Mouse (Mus musculus): ENCODE measurements around the gene Fig4. TPM values are rescaled to one million over a fixed set of nuclear protein-coding genes. Genes with fewer than 3 reads are reported as not detected.

Gene Fig4
- total RNA-seq, 1 experiment from 2014 or later: 25.7 TPM

DNA sequence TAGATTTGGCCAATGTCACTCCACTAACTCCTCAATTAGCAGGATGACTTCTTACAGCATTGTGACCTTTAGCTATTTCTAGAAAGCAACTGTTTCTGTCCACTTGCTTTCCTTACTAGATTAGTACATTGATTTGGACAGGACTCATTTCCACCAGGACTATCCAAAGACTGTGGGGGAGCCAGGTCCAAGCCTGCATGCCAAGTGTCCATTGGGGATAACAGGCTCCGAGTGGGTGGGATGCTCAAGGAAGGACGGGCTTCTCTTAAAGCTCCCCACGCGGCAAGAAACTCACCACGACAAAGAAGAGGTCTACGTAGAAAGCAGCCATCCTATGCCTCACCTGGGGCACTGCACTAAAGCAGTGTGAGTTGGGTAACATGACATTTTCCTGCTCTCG lies 75.4 kb downstream of the Fig4 start:
- ATAC-seq (replicated peaks; ENCODE audit: low read depth, poor library complexity, severe bottlenecking): no peak

GRCm38 (mm10) chr10:41223499-41223898 lies 79.6 kb downstream of the Fig4 start:
- no peak for ATAC-seq (replicated peaks; ENCODE audit: low read depth, poor library complexity, severe bottlenecking)

GRCm38 (mm10) chr10:41221204-41221603 lies 81.9 kb downstream of the Fig4 start:
- no peak for ATAC-seq (replicated peaks; ENCODE audit: low read depth, poor library complexity, severe bottlenecking)

DNA sequence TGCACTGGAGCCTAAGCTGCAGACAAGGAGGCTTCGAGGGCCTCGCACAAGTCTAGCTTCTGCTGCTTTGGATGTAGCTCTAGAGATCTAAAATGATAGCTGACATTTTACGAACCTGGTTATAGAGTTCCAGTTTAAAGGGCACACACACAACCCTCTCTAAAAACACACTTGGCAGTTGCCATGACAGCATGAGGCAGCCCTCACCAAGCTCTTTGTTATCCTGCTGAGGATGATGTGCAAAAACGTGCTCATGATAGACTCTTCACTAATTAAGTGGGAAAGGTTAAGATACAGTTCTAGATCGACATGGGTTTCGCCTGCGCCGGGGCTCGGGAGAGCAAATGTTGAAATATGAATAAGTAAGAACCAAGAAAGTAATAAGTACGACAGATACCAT lies 84.2 kb downstream of the Fig4 start:
- no peak for ATAC-seq (replicated peaks; ENCODE audit: low read depth, poor library complexity, severe bottlenecking)

GRCm38 (mm10) chr10:41214083-41214482 lies 89.0 kb downstream of the Fig4 start:
- ATAC-seq (replicated peaks; ENCODE audit: low read depth, poor library complexity, severe bottlenecking): no peak

DNA sequence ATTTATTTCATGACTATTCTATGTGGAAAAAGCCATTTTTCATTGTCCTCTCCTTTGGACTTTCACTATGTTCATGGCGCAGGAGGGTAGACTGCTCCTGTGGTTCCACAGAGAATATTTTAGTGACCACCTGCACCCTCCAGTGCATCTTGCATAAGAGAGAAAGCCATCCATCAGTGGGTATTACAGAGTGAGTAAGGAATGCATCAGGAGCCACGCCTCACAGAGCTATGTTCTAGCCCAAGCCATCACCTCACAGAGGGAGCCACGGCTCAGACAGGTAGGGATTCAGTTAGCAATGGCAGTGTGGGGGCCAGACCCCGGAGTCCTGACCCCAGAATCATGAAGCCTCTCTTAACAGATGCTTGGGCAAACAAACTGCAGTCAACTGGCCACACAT lies 93.5 kb downstream of the Fig4 start:
- ATAC-seq (replicated peaks; ENCODE audit: low read depth, poor library complexity, severe bottlenecking): no peak

- ATAC-seq (replicated peaks; ENCODE audit: low read depth, poor library complexity, severe bottlenecking): peak; percentile 88
These were observed 94.1 kb downstream of the Fig4 start for GRCm38 (mm10) chr10:41208860-41209377.

GRCm38 (mm10) chr10:41205647-41206046 lies 97.4 kb downstream of the Fig4 start:
- no peak for ATAC-seq (replicated peaks; ENCODE audit: low read depth, poor library complexity, severe bottlenecking)

DNA sequence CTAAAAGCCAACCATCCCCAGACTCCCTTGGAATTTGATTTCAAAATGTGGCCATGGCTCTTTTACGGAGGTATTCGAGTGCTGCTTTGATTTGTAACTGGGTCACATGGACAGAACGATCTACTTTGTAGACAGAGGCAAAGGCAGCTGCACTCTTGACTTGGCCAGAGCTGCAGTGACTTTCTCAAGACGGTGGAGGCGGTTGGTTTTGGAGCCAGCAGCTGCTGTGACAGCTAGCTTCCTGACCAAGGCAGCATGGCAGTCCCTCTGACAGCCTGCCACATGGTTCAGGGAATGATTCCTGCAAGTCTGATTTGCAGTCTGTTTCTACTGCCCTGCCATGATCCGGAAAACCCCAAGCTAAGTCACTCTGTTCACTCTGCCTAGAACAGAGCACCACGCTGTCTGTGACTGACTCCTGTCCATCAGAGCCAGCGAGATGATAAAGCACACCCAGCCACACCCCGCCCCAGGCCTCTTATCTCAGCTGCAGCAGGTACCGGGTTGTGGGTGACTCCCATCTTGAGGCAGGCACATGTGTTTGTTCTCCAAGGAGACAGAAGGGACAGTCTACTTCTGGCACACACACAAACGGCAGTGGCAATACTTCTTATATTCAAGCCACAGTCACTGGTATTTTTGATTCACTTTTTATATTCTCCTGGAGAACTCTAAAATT lies 98.3 kb downstream of the Fig4 start:
- ATAC-seq (replicated peaks; ENCODE audit: low read depth, poor library complexity, severe bottlenecking): peak; percentile 63

DNA sequence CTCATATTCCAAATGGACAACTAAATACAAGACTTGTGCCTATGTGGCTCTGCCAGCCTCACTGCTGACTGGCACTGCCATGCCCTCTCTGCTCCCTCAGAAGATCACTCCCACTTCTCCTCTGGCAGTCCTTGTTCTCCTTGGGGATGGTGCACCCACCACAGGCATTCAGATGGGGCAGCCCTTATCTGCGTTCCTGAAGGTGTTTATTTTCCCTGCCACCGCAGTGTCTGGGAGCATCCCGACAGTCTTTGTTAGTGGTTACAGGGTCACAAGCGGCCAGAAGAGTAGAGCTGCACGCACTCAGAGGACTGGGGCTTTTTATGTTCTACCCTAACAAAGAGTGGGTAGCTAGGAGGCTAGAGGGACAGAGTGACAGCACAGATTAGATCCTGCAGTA lies 98.9 kb downstream of the Fig4 start:
- no peak for ATAC-seq (replicated peaks; ENCODE audit: low read depth, poor library complexity, severe bottlenecking)

DNA sequence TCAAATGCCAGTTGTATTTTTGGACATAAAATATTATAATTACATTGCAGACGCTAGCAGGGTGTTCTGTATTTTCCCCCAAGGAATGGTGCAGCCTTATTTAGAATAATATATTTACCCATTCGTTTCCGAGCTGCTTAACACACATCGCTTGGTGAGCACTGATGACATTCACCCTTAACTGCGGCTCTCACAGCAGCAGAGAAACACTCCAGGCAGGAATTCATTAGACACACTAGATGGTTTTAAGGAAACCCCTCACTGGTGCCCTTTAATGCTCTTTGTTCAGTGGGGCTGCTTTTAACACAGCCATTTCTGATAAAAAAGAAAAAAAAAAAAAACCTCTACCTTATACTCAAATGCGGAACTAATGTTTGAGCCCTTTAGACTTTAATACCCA lies 104.3 kb downstream of the Fig4 start:
- ATAC-seq (replicated peaks; ENCODE audit: low read depth, poor library complexity, severe bottlenecking): no peak

DNA sequence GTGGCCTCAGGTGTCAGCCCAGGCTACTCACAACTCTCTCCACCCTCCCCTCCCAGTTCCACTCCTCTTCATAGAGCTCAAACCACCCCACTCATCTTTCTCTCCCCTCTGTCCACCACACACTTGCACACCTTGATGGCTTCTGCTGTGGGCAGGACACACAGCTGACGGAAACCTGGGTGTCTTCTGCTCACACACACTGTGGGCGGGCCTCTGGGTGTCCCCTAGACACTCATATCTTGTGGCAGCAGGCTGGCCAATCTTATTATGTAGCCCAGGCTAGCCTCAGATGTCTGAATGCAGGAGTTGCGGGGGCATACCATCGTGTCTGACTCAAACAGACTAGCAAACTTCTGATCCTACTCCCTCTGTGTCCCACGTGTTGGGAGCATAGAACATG lies 105.3 kb downstream of the Fig4 start:
- ATAC-seq (replicated peaks; ENCODE audit: low read depth, poor library complexity, severe bottlenecking): no peak

GRCm38 (mm10) chr10:41196295-41196694 lies 106.8 kb downstream of the Fig4 start:
- peak; percentile 58; the same call in 1 of the 2 replicates for ATAC-seq (replicated peaks; ENCODE audit: low read depth, poor library complexity, severe bottlenecking)

- no peak; the same call in 1 of the 2 replicates for ATAC-seq (replicated peaks; ENCODE audit: low read depth, poor library complexity, severe bottlenecking)
These were observed 113.7 kb downstream of the Fig4 start for GRCm38 (mm10) chr10:41189392-41189791.

DNA sequence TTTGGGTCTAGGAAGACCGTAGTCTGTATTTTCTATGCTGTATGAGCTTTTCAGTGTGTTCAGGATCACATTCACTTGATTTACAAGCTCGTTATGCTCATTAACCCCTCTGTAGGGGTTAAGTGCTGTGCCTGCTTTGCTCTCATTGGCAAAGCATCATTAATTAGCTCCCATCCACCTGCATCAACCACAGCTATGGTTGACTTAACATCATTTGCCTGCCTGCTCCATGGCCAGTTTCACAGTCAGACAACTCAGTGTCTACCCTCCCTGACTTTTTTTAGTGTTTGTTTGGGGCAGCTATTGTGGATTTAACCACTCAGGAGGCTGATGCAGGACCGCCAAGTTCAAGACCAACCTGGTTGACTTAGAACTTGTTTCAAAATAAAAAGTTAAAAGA lies 119.1 kb downstream of the Fig4 start:
- no peak for ATAC-seq (replicated peaks; ENCODE audit: low read depth, poor library complexity, severe bottlenecking)

DNA sequence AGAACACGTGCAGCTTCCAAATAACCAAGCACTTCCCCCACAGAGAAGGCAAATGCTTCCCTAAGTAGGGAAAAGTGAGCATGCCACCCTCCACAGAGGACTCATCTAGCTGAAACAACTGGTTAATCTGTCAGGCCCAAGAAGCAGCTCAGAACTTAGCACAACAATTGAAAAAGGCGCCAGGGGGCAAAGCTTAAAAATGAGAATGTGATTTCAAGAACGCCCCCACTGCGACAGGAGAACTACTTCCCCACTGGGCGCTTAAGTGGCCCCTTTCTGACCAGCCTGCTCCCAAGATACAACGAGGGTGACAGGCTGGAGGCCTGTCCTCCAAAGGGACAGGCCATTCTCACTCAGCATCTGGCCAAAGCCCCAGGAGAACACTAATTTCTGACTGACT lies 120.4 kb downstream of the Fig4 start:
- ATAC-seq (replicated peaks; ENCODE audit: low read depth, poor library complexity, severe bottlenecking): no peak

- ATAC-seq (replicated peaks; ENCODE audit: low read depth, poor library complexity, severe bottlenecking): no peak
These were observed 136.9 kb downstream of the Fig4 start for GRCm38 (mm10) chr10:41166141-41166540.

DNA sequence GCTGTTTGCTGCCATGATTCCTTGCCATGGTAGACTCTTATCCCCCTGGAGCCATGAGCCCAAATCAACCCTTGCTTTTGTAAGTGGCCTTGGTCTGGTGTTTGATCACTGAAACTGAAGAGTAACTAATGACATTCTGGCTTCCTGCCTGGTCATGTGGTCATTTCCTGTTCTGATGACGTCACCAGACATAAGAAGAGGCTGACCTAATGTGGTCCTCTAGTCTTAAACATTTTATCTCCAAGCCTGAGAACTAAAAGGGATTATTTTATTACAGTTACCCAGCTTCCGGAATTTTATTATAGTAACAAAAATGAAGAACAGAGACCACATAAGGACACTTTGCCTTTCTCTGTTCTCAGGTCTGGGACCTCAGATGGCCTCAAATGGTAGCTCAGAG lies 140.0 kb downstream of the Fig4 start:
- no peak for ATAC-seq (replicated peaks; ENCODE audit: low read depth, poor library complexity, severe bottlenecking)

DNA sequence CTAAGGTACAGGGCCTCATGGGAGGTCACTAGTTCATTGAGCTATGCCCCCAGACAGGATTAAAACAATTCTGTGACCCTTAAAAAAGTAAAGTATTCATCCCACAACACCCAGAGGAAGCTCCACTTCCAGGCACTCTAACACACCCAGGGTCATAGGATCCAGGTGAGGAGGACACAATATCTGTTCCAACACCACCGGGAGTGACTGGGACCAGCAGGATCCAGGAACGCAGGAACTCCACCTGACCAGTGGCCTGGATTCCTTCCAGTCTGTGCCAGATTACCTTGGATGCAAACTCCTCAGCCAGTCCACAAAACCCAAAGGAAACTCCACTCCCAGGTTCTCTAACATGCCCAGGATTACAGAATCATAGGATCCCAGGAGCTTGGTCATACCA lies 145.8 kb downstream of the Fig4 start:
- ATAC-seq (replicated peaks; ENCODE audit: low read depth, poor library complexity, severe bottlenecking): no peak

DNA sequence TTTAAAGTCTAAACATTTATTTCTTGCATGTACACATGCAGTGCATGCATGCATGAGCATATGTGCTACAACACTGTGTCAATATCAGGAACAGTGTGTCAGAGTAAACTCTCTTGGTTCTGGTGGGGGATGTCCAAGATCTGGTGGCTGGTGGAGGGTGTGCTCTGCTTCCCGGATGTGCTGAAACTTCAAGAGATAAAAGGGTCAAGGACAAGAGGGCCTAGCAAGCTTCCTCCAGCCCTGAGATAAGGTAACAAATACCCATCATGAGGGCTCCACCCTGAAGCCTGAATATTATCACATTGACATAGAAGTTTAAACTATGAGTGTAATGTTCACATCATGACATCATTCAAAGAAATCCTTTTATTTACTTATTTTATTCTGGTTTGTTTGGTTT lies 146.4 kb downstream of the Fig4 start:
- ATAC-seq (replicated peaks; ENCODE audit: low read depth, poor library complexity, severe bottlenecking): no peak

DNA sequence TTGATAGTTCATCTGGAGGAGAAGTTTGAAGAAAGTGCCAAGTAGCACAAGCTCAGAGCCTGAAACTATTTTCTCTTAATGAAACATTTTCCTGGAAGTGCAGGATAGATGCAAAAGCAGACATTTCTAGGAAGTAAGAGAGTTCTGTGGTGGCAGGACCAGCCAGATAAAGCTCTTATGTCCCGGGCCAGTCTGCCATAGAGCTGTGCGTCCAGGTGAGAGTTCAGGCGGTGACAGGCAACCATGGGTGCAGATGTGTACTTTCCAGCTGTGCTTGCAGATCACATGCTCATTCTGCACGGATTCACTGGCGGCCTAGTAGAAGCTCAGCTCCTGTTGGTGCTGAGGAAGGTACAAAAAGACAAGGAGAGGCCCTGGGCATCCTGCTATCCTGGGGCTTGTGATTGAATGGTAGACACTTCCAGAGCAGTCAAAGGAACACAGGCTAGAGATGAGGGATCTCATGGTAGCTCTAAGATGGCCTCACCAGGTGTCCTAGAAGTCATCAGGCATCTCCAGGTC lies 149.8 kb downstream of the Fig4 start:
- no peak for ATAC-seq (replicated peaks; ENCODE audit: low read depth, poor library complexity, severe bottlenecking)

DNA sequence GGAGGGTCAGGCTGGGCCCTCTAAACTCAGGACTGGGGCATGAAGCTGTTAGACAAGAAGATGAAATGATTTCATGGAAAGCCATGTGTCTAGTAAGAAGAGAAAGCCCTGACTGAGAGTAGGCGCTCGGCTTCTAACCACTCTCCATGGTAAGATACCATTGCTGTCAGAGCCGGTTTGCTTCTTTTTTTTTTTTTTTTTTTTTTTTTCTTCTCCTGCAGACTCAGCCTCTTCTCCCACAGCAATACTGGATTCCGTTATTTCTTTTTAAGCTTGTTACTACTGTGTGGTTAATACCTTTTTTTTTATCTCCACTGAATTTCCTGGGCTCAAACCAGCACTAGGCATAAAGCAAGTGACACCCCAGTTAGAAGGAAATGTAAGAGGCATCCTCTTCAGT lies 151.2 kb downstream of the Fig4 start:
- ATAC-seq (replicated peaks; ENCODE audit: low read depth, poor library complexity, severe bottlenecking): no peak
